Mouse (Mus musculus): Measurements from ENCODE around the gene Stim2.

- TF ChIP-seq CTCF (IDR thresholded peaks at IDR 0.05; ENCODE audit: borderline replicate concordance, insufficient read depth, low read length) (no peak), POLR2A (IDR thresholded peaks at IDR 0.05; ENCODE audit: low read depth, low read length) (no peak)
Measured at GRCm38 (mm10) chr5:54148091-54148795, 149.9 kb downstream of the Stim2 start.
